Mouse (Mus musculus): ENCODE results near the gene Ercc8.

The Ercc8 gene

DNA sequence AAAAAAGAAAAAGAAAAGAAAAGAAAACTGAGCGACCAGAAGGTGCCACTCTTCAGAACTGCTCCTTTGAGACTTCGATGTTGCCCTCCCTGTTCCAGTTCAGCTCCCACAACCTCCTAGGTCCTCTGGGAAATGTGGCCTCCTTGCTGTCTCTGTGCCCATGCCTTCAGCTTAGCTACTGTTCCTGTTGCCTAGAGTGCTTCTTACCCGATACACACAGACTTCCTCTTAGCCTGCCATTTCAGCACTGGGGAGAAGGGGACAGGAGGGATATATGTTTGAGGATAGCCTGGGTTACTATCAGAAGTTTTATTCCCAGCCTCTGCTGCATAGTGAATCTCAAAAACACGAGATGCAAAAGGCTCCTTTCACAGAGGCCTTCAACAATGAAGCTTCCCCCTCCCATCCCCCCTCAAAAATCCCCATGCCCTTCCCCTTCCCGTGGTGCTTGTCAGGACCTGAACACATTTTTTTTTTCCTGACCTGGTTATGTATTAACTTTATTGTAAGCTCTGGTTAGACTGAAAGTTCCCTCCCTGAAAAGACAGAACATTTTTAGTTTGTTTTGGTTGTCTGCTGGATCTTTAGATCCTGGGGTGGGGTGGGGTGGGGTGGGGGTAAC is 54.0 kb downstream of the Ercc8 start:
- in situ Hi-C loops (cut with MboI; ENCODE audit: low sequenced_read_pairs), result no loop called here

DNA sequence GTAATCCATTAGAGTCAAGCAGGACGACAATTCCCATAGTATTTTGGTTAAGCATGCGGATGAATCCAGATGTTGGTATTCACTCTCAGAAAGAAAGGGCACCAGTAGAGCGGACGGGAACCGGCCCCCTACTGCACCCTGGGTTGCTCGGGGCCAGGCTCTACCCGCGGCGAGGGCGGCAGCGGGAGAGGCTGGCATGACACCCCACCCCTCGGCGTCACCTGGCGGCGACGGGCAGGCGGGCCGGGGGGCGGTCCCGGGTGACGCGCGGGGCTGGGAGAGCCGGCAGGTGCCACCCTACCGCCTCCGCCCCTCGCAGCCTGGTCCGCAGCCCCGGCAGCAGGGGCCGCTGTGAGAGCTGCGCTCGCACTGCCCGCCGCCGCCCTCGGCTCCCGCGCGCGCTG is 55.6 kb downstream of the Ercc8 start, which contains the start of gene Elovl7:
Gene Elovl7 (plus strand): TSS at position 324 of the 404 bp plus-strand sequence.
- in situ Hi-C loops (cut with MboI; ENCODE audit: low sequenced_read_pairs), result no loop called here

DNA sequence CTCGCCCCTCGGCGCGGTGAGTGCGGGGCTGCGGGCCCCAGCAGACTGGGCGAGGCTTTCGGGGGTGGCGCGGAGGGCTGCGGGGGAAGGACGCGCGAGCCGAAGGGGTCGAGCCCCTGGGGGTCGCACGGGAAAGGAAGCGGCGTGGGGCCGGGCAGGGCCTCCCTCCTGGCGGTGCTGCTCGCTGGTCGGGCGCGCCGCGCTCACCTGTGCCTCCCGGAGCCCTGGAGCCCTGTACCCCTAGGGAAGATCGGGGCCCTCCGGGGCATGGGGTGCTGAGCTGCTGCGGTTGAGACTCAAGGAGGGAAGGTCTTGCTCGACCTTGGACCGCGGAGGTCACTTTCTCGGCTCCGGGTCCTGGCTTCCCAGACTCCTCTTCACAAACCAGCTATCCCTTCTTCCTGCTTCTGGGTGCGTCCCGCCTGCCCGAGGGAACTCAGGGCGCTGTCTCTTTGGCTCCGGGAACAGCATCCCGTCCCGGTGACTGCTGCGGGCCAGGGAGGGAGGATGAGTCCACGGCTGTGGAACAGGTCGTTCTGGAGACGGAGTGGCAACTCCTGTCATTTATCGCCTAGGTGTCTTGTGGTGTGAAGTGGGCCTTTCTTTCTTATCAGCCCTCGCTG is 56.1 kb downstream of the Ercc8 start:
- in situ Hi-C loops (cut with MboI; ENCODE audit: low sequenced_read_pairs), result no loop called here

DNA sequence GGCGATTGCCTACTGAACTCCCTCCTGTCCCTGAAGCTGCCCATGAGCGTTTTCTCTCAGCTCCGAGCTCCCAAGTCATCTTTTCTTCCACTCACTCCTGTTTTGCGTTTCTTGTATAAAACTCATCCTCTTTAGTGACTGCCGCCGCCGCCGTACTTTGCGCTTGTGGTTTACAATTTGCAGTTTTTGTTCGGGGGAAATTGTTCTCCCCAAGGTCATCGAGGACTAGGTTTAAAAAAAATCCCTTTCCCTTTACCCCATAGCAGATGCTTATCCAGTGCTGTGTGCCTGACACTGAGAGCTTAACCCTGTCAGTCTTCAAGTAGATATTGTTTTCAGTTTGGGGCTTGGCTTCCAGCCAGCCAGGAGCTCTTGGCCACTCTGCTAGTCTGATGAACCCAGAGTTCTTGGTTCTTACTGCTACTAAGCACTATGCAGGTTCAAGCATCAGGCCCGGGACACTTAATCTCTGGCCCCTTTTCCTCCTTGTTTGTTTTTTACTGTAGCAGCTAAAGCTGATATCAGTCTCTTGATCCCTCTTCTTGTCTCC is 56.8 kb downstream of the Ercc8 start:
- in situ Hi-C loops (cut with MboI; ENCODE audit: low sequenced_read_pairs), result no loop called here

DNA sequence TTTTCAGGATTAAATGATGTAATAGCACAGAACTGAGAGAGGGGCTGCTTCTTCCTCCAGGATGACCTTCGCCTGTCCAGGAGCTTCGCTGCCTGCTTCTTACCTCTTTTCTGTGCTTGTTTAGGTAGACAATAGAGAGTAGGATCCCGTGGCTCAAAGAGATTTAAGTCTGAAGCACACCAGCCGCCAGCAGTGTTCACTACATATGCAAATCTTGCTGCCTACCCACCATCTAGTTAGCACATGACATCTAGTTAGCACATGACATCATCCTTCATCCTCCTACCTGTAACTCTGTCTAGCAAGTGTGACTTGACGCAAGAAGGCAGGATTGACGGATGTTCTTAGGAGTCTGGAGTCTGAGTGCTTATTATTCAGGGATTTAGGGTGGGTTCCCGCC is 61.2 kb downstream of the Ercc8 start:
- in situ Hi-C loops (cut with MboI; ENCODE audit: low sequenced_read_pairs), result no loop called here

DNA sequence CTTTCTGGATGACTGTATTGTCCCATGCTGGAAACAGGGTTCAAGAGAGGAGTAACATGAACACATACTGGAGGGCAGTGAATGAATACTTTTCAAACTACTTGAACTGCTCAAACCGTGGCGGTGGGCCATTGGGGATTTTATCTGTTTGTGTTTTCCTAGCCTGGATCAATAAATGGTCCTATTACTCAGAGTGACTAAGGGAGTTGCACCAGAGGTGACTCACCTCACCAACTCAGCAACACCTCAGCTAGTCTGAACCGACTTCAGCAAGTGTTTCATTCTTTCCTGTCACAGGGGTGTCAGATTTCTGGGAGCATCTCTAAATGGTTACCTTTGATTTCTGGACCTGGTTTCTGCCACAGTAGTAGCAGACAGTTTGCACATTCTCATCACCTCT is 70.7 kb downstream of the Ercc8 start:
- in situ Hi-C loops (cut with MboI; ENCODE audit: low sequenced_read_pairs), result no loop called here

DNA sequence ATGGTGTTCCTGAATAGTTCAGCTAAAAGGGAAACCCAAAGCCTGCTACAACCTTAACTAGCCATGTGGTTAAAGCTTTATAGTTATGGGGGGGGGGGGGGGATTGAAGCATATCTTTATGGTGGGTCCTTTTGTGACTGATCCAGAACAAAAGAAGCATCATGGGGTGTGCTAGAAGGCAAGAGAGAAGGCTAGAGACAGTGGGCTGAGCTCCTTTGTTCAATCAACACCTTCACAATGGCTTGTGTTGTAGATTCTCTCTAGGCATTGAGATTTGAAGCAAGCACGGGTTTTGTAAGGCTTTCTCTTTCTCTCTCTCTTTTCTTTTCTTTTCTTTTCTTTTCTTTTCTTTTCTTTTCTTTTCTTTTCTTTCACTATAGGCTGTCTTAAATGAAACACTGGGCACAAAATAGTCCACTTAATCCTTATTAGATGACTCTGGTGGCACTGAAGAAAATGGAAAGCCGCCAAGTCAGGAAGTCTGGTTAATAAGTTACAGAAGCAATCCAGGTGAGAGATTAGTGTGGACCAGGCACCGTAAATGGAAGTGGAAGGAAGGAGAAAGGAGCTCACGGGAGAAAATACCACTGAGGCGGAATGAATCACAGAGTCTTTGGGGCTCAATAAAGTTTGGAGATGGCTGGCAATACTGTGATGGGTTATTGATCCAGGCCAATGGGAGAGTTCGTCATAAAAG is 71.3 kb downstream of the Ercc8 start:
- in situ Hi-C loops (cut with MboI; ENCODE audit: low sequenced_read_pairs), result no loop called here

DNA sequence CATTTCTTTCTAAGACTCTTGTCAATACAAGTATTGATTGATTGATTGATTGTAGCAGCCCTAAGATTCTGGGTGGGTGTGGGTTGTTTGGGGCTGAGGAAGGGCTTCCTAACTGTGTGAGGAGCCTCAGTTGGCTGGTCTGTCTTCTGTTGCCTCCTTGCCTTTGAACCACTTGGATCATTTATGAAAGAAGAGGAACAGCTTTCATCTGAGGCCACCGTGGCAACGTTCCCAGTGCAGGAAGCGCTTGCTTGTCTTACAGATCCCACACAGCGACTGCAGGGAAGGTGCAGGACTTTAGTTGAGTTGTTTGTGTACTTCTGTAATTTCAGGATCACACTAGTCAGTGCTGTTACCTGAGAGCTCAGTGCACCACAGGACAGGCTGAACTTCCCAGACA is 81.5 kb downstream of the Ercc8 start:
- in situ Hi-C loops (cut with MboI; ENCODE audit: low sequenced_read_pairs), result no loop called here

DNA sequence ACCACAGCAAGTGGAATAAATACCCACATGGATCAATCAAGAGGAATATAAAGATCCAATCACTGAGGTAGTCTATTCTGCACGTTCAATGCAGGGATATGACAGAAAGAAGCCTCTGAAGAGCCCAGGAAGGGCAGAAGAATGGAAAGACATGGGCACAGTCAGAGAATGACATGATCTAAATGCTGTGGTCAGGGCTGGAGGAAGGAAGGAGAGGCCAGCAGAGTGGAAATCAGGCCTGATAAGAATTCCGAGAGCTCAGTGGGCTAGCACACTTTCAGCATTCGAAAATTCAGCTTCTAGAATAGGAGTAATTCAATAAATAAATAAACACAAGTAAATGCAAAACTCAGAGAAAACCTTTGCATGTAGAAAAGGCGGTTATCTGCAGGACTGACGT is 83.2 kb downstream of the Ercc8 start:
- in situ Hi-C loops (cut with MboI; ENCODE audit: low sequenced_read_pairs), result no loop called here
